Mouse (Mus musculus) bone marrow, adult 2 months (tissue): ENCODE measurements around the gene Grin1. TPM values are rescaled to one million over a fixed set of nuclear protein-coding genes. Genes with fewer than 3 reads are reported as not detected.

ENCODE experiments used
- H3K27ac ChIP-seq: fragments of 200-500 bp; 2 replicates; pipeline ENCODE4 v1.5.1; 2012; ENCODE audit warnings: low read depth, mild to moderate bottlenecking, control low read depth, inconsistent platforms, low read length; ENCODE audit not compliant: control insufficient read depth, poor library complexity, insufficient read depth
- H3K4me1 ChIP-seq: fragments of 200-500 bp; 2 replicates; pipeline ENCODE4 v1.6.1; 2011; ENCODE audit warnings: low read length; ENCODE audit not compliant: control insufficient read depth, insufficient read depth
- H3K4me3 ChIP-seq: fragments of 200-500 bp; replicated peaks from 2 replicates; pipeline ENCODE3; 2011; ENCODE audit warnings: mild to moderate bottlenecking, low read depth, low read length, control low read depth; ENCODE audit not compliant: control insufficient read depth
- CTCF ChIP-seq: fragments of 200-500 bp; IDR thresholded peaks from 2 replicates; pipeline ENCODE4 v1.5.1; 2011; ENCODE audit warnings: low read length, control low read depth; ENCODE audit not compliant: control insufficient read depth, insufficient read depth
- POLR2A ChIP-seq: fragments of 200-500 bp; IDR thresholded peaks from 2 replicates; pipeline ENCODE4 v1.6.1; 2011; ENCODE audit warnings: low read depth, mild to moderate bottlenecking, control low read depth, low read length, borderline replicate concordance; ENCODE audit not compliant: control insufficient read depth
- WGBS: fragments of 180-500 bp; shearing (Covaris S2); methylation state at CpG from one replicate; pipeline ENCODE4 v1.1.7; 2018; 5-methylcytosine and 5-hydroxymethylcytosine counted together
- polyA plus RNA-seq: library from polyadenylated mRNA; stranded (reverse); fragments of >200 nt; gene quantifications from 2 replicates; pipeline ENCODE4 v1.2.4, GENCODE M21; 2011; ENCODE audit warnings: low replicate concordance; ENCODE audit not compliant: missing spikeins, insufficient read depth, insufficient read length

Gene Grin1
- polyA plus RNA-seq, 1 experiment, result 5.0 TPM

GRCm38 (mm10) chr2:25354211-25354610 lies 35.2 kb upstream of the Grin1 start:
- Histone ChIP-seq H3K27ac (no peak overlapping the region), H3K4me1 (peaks cover 1% of the 10 kb centered on the region; the same call in 1 of the 2 replicates), H3K4me3 (no peak overlapping the region)
- TF ChIP-seq POLR2A (no peak), CTCF (no peak)
- WGBS, result 85% methylated on average over 6 of the region's 6 CpGs

GRCm38 (mm10) chr2:25350701-25351100 lies 31.7 kb upstream of the Grin1 start:
- TF ChIP-seq POLR2A, result no peak
- TF ChIP-seq CTCF, result no peak
- H3K4me3 ChIP-seq, result no peak overlapping the region
- H3K4me1 ChIP-seq, result no peaks in the 10 kb centered on the region; the same call in 1 of the 2 replicates
- H3K27ac ChIP-seq, result no peak overlapping the region
- 90% methylated on average over 3 of the region's 3 CpGs for WGBS

DNA sequence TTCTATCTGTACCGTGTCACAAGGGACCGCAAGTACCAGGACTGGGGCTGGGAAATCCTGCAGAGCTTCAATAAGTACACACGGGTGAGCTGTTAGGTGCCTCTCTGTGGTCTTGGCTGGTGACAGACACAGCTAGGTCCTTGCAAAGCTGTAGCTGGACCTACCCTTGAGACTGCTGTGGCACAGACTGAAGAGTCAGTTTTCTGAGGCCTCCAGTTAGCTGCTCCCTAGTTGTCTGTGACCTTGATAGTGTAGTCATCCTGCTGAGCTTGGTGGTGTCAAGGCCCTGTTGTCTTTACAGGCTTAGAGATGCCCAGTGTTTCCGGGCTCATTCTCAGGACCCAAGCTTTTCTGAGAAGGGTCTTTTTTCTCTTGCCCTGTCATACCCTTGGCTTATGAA lies 30.5 kb upstream of the Grin1 start:
- Histone ChIP-seq H3K4me3 (no peak overlapping the region), H3K4me1 (no peaks in the 10 kb centered on the region), H3K27ac (no peak overlapping the region)
- no peak for TF ChIP-seq CTCF
- 91% methylated on average over 4 of the region's 4 CpGs for WGBS

- H3K27ac ChIP-seq, result no peak overlapping the region
- H3K4me1 ChIP-seq, result no peaks in the 10 kb centered on the region
- H3K4me3 ChIP-seq, result no peak overlapping the region
- WGBS, result 83% methylated on average over 7 of the region's 7 CpGs
- TF ChIP-seq CTCF (no peak), POLR2A (no peak)
These were observed 29.2 kb upstream of the Grin1 start for GRCm38 (mm10) chr2:25348162-25348561.

DNA sequence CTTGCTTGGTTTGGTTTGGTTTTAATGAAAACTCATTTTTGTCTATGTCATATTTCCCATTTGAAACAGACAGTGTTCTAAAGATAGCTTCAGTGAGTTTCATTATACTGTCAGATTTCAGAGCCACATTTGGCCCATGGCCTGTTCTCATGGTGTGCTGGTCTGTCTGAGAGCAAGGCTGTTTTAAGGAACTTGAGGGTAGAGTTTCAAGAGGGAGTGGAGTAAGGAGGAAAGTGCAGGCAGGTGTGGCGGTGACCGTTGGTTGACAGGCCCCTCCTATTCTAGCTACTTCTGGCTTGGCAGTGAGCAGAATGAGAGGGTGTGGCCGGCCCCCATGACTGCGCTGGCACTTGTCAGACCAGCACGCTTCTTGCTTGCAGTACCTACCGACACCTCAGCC lies 19.3 kb upstream of the Grin1 start:
- Histone ChIP-seq H3K4me3 (no peak overlapping the region), H3K27ac (no peak overlapping the region), H3K4me1 (peaks cover 2% of the 10 kb centered on the region; the same call in 1 of the 2 replicates)
- TF ChIP-seq CTCF (no peak), POLR2A (no peak)
- WGBS, result 55% methylated on average over 6 of the region's 6 CpGs

GRCm38 (mm10) chr2:25333569-25333968 lies 14.6 kb upstream of the Grin1 start:
- H3K27ac ChIP-seq, result no peak overlapping the region
- WGBS, result 76% methylated on average over 2 of the region's 2 CpGs
- TF ChIP-seq POLR2A, result no peak
- no peak for TF ChIP-seq CTCF
- peaks cover 4% of the 10 kb centered on the region; the same call in 1 of the 2 replicates for H3K4me1 ChIP-seq
- H3K4me3 ChIP-seq, result peak overlapping the region; percentile 2

DNA sequence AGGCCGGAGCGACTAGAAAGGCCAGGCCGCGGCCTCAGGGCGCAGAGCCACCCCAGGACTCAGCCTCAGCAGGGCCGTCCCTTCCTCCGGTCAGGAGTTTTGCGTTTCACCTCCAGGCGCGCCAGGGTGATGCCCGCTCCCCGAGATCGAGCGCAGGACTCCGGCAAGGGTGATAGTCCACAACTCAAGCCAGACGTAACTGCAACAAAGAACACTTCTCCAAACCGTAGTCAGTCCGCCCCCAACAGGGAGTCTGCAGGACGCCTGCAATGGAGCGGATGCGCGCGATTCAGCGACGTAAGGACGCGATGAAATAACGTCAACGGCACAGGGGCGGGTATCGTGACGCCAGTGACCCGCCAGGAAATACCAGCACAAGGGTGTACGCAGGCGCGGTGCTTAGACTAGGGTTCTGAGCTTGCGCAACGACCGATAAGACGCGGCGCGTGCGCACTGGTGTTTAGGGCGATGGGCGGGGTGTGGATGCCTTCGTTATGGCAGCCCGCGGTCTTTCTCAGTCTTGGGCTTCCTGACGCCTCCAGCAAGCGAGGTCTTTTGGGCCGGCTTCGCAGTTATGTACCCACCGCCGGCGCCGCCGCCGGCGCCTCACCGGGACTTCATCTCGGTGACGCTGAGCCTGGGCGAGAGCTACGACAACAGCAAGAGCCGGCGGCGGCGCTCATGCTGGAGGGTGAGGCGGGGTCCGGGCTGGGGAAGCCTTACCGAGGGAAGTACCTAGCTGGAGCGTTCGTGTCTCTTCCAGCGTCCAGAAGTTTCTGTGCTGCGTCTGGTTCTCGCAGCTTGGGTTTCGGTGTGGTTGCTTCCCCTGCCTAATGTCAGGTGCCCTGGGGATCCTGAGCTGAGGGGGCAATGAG lies 13.5 kb upstream of the Grin1 start, which contains the start of gene Man1b1:
TSS of gene Man1b1 (plus strand) at position 53 of the 875 bp plus-strand sequence.
- Histone ChIP-seq H3K4me3 (peak within 1 kb of the TSS; percentile 82), H3K27ac (peak within 1 kb of the TSS; percentile 79), H3K4me1 (peaks cover 4% of the 10 kb centered on the region; the same call in 1 of the 2 replicates)
- TF ChIP-seq POLR2A, result peak; percentile 86
- peak; percentile 37; the same call in 1 of the 2 replicates for TF ChIP-seq CTCF
- WGBS, result under 1% methylated on average over 78 of the region's 78 CpGs

DNA sequence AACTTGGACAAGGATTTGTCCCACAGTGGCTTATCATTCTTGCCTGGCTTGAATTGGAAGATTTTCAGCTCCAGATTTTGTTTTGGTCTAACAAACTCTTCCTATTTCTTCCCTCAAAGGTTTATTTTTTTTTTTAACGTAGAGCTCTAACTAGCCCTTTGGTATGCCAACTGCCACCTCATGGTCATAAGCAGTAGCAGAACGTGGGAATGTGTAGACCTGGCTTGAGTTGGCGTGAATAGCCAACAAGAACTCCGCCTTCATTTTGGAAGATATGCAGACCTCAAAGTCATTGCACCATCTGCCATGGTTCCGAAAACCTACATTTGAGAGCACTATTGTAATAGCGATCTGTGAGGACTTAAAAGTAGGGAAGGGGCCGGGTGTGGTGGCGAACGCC lies 12.5 kb upstream of the Grin1 start:
- no peak for TF ChIP-seq CTCF
- TF ChIP-seq POLR2A, result no peak
- Histone ChIP-seq H3K4me1 (peaks cover 4% of the 10 kb centered on the region; the same call in 1 of the 2 replicates), H3K27ac (no peak overlapping the region), H3K4me3 (no peak overlapping the region)
- WGBS, result 42% methylated on average over 9 of the region's 9 CpGs

DNA sequence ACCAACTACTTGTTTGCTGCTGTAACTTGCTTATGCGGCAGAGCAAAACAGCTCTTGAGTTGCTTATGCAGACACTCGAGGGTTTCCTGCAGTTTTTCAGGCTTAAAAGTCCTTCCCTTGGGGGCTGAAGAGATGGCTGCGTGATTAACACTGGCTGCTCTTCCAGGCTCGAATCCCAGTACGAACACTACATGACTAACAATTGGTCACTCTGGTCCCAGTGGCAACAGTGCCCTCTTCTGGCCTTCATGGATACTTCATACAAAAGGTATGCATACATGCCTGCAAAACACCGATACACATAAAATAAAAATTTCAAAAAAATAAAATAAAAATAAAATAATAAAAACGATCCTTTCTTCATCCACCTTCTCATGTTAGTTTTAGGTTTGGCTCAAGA lies 9.5 kb upstream of the Grin1 start:
- 49% methylated on average over 7 of the region's 7 CpGs for WGBS
- H3K4me1 ChIP-seq, result peaks cover 2% of the 10 kb centered on the region; the same call in 1 of the 2 replicates
- H3K27ac ChIP-seq, result no peak overlapping the region
- H3K4me3 ChIP-seq, result no peak overlapping the region
- TF ChIP-seq CTCF, result peak; percentile 36
- TF ChIP-seq POLR2A, result no peak
